Mouse (Mus musculus) spleen, adult 2 months (tissue): ENCODE results near the gene Camk2b.

Source experiments
- CTCF ChIP-seq: fragments of 200-500 bp; IDR thresholded peaks from 2 replicates; pipeline ENCODE4 v1.5.1; 2011; ENCODE audit warnings: mild to moderate bottlenecking, inconsistent platforms; ENCODE audit not compliant: insufficient read depth, insufficient read length, insufficient replicate concordance; ENCODE audit errors: extremely low read depth
- POLR2A ChIP-seq: fragments of 200-500 bp; IDR thresholded peaks from 2 replicates; pipeline ENCODE4 v1.6.1; 2011; ENCODE audit warnings: low read depth, low read length, inconsistent platforms

DNA sequence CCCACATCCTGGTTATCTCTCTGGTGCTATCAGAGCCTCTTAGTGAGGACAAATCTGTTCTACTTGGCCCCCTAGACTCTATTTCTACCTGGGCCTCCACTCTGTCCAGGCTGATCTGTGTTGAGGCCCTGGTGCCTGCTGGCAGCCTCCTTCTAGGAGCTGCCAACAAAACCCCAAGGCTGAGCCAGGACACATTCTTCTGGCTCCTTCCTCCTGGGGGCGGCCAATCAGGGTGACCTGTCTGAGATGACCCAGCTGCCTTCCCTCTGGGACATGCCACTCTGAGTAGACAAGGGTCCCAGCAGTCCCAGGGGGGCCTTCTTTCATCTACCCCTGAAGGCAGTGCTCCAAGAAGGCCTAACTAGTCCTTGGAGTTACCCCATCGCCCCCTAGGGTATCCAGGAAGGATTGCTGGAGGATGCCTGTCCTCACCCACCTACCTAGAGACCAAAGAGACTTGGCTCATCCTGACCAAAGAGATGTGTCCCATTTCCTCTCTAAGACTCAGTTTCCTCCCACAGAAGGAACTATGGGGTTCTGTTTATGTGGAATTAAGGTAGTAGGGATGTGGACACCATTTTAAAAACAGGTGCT lies 63.0 kb downstream of the Camk2b start:
- TF ChIP-seq CTCF (no peak; the same call in 1 of the 2 replicates), POLR2A (no peak)
